Mouse (Mus musculus): ENCODE results near the gene Ffar1.

DNA sequence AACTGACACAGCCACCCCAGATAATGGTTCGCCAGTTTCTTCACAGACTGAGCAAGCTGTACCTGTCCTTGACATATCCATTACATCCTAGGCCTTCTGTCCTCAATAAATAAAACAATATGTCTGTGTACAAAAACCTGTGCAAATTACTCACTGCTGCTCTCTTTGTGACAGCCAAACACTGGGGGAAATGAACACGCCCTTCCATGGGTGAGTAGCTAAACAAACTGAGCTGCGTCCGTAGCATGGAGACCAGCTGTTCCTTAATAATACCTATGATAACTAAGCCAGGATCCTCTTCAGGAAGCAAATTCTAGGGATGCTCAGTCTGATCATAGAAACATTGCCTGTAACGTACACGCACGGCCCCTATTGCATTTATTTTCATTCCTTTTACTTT is 27.4 kb upstream of the Ffar1 start:
- TF ChIP-seq CTCF (IDR thresholded peaks at IDR 0.05; ENCODE audit: low read depth) (no peak), EP300 (IDR thresholded peaks at IDR 0.05; ENCODE audit: low read depth) (no peak)

All from liver, embryonic 14.5 days (tissue).